Mouse (Mus musculus) MEL (cell line): ENCODE data around the gene Herc1. TPM values are rescaled to one million over a fixed set of nuclear protein-coding genes. Genes with fewer than 3 reads are reported as not detected.

Experiments used
- DNase-seq: peaks from one replicate; pipeline ENCODE4 v3.0.0; 2011; ENCODE audit warnings: low read depth, low spot score
- H3K27ac ChIP-seq: 2 replicates; pipeline ENCODE4 v1.5.1; 2012; ENCODE audit warnings: low read depth, mild to moderate bottlenecking, control low read depth, low read length, moderate library complexity; ENCODE audit not compliant: control insufficient read depth
- H3K27me3 ChIP-seq, 2 experiments: fragments of 150-350 bp in 1 of 2; sonication (generic) in 1 of 2; 2 replicates each; pipeline ENCODE4 v1.6.1; 2012; ENCODE audit warnings: low read length in 2 of 2, mild to moderate bottlenecking in 2 of 2, improper control_type of control experiment in 1 of 2, moderate library complexity in 1 of 2; ENCODE audit not compliant: insufficient read depth in 2 of 2, control insufficient read depth in 1 of 2
- H3K36me3 ChIP-seq, 2 experiments: 2 replicates each; pipeline ENCODE4 v1.6.1; 2012 to 2014; ENCODE audit warnings: low read length in 2 of 2, improper control_type of control experiment in 1 of 2, inconsistent platforms in 1 of 2, mild to moderate bottlenecking in 1 of 2; ENCODE audit not compliant: insufficient read depth in 2 of 2, control insufficient read depth in 1 of 2
- H3K4me1 ChIP-seq, 2 experiments: fragments of 150-350 bp in 1 of 2; sonication (generic) in 1 of 2; 2 replicates each; pipeline ENCODE4 v1.6.1; 2012; ENCODE audit warnings: low read length in 2 of 2, improper control_type of control experiment in 1 of 2, mild to moderate bottlenecking in 1 of 2; ENCODE audit not compliant: insufficient read depth in 2 of 2, control insufficient read depth in 1 of 2
- H3K4me3 ChIP-seq, 2 experiments: fragments of 150-350 bp in 1 of 2; sonication (generic) in 1 of 2; 2 replicates each; pipeline ENCODE4 v1.5.1; 2012; ENCODE audit warnings: low read depth in 2 of 2, low read length in 2 of 2, mild to moderate bottlenecking in 2 of 2, moderate library complexity in 2 of 2, control low read depth in 1 of 2, improper control_type of control experiment in 1 of 2; ENCODE audit not compliant: control insufficient read depth in 1 of 2, insufficient read depth in 1 of 2
- H3K79me2 ChIP-seq: 2 replicates; pipeline ENCODE4 v1.6.1; 2012; ENCODE audit warnings: mild to moderate bottlenecking, low read length, moderate library complexity; ENCODE audit not compliant: control insufficient read depth, poor library complexity, insufficient read depth
- H3K9ac ChIP-seq: 2 replicates; pipeline ENCODE4 v1.6.1; 2012; ENCODE audit warnings: low read depth, mild to moderate bottlenecking, control low read depth, low read length, moderate library complexity; ENCODE audit not compliant: control insufficient read depth, poor library complexity, severe bottlenecking
- H3K9me3 ChIP-seq: fragments of 150-350 bp; sonication (generic); replicated peaks from 2 replicates; pipeline ENCODE4 v1.6.1; 2012; ENCODE audit warnings: mild to moderate bottlenecking, low read length, improper control_type of control experiment, moderate library complexity; ENCODE audit not compliant: insufficient read depth
- BHLHE40 ChIP-seq: IDR thresholded peaks from 2 replicates; pipeline ENCODE4 v1.6.1; 2012; ENCODE audit warnings: low read depth, mild to moderate bottlenecking, inconsistent platforms, low read length, improper control_type of control experiment, borderline replicate concordance
- CHD1 ChIP-seq: IDR thresholded peaks from 2 replicates; pipeline ENCODE4 v1.6.1; 2012; ENCODE audit warnings: low read depth, mild to moderate bottlenecking, inconsistent platforms, low read length, improper control_type of control experiment
- CHD2 ChIP-seq: IDR thresholded peaks from 2 replicates; pipeline ENCODE4 v1.6.1; 2011; ENCODE audit warnings: low read length, improper control_type of control experiment
- CTCF ChIP-seq, 3 experiments: IDR thresholded peaks in 2 of 3; conservative IDR thresholded peaks in 1 of 3; 2 replicates each; pipeline ENCODE4 v1.5.1; 2011 to 2012; ENCODE audit warnings: low read length in 3 of 3, low read depth in 2 of 3, mild to moderate bottlenecking in 2 of 3, improper control_type of control experiment in 1 of 3, inconsistent platforms in 1 of 3, mixed read lengths in 1 of 3, moderate library complexity in 1 of 3; ENCODE audit not compliant: control insufficient read depth in 1 of 3, insufficient read depth in 1 of 3, poor library complexity in 1 of 3, severe bottlenecking in 1 of 3
- ELF1 ChIP-seq: IDR thresholded peaks from 2 replicates; pipeline ENCODE4 v1.6.1; 2014; ENCODE audit warnings: low read depth, mild to moderate bottlenecking, inconsistent platforms, low read length, improper control_type of control experiment, moderate library complexity
- EP300 ChIP-seq, 2 experiments: IDR thresholded peaks; 2 replicates each; pipeline ENCODE4 v1.6.1; 2011; ENCODE audit warnings: improper control_type of control experiment in 2 of 2, low read length in 2 of 2, low read depth in 1 of 2, mild to moderate bottlenecking in 1 of 2
- ETS1 ChIP-seq: IDR thresholded peaks from 2 replicates; pipeline ENCODE4 v1.6.1; 2012; ENCODE audit warnings: low read depth, mild to moderate bottlenecking, inconsistent platforms, low read length, improper control_type of control experiment, moderate library complexity
- GABPA ChIP-seq: IDR thresholded peaks from 2 replicates; pipeline ENCODE4 v1.6.1; 2012; ENCODE audit warnings: low read depth, mild to moderate bottlenecking, inconsistent platforms, low read length, improper control_type of control experiment, moderate library complexity
- GATA1 ChIP-seq: IDR thresholded peaks from 2 replicates; pipeline ENCODE4 v1.6.1; 2011; ENCODE audit warnings: low read depth, low read length, improper control_type of control experiment
- JUND ChIP-seq: IDR thresholded peaks from 2 replicates; pipeline ENCODE4 v1.6.1; 2011; ENCODE audit warnings: low read depth, mild to moderate bottlenecking, improper control_type of control experiment, low read length
- KAT2A ChIP-seq: conservative IDR thresholded peaks from 2 replicates; pipeline ENCODE4 v1.6.1; 2012; ENCODE audit warnings: low read depth, low read length, improper control_type of control experiment, inconsistent platforms
- MAFK ChIP-seq: IDR thresholded peaks from 2 replicates; pipeline ENCODE4 v1.6.1; 2011; ENCODE audit warnings: low read depth, mild to moderate bottlenecking, low read length, improper control_type of control experiment, borderline replicate concordance
- MAX ChIP-seq: IDR thresholded peaks from 2 replicates; pipeline ENCODE4 v1.6.1; 2011; ENCODE audit warnings: low read length, improper control_type of control experiment
- MAZ ChIP-seq: IDR thresholded peaks from 2 replicates; pipeline ENCODE4 v1.6.1; 2012; ENCODE audit warnings: low read depth, mild to moderate bottlenecking, inconsistent platforms, low read length, improper control_type of control experiment
- MXI1 ChIP-seq: IDR thresholded peaks from 2 replicates; pipeline ENCODE4 v1.6.1; 2011; ENCODE audit warnings: mild to moderate bottlenecking, low read depth, low read length, improper control_type of control experiment
- MYC ChIP-seq: IDR thresholded peaks from 2 replicates; pipeline ENCODE4 v1.6.1; 2011; ENCODE audit warnings: low read depth, mild to moderate bottlenecking, low read length, improper control_type of control experiment, moderate library complexity
- NRF1 ChIP-seq: IDR thresholded peaks from 2 replicates; pipeline ENCODE4 v1.6.1; 2014; ENCODE audit warnings: low read depth, mild to moderate bottlenecking, inconsistent platforms, low read length, improper control_type of control experiment, moderate library complexity; ENCODE audit not compliant: poor library complexity, insufficient read depth, severe bottlenecking
- POLR2AphosphoS5 ChIP-seq: IDR thresholded peaks from 2 replicates; pipeline ENCODE4 v1.6.1; 2012; ENCODE audit warnings: low read depth, borderline replicate concordance, mild to moderate bottlenecking, inconsistent platforms, low read length, moderate library complexity, mixed read lengths
- RCOR1 ChIP-seq: IDR thresholded peaks from 2 replicates; pipeline ENCODE4 v1.6.1; 2012; ENCODE audit warnings: low read depth, mild to moderate bottlenecking, inconsistent platforms, low read length, improper control_type of control experiment
- SIN3A ChIP-seq: IDR thresholded peaks from 2 replicates; pipeline ENCODE4 v1.6.1; 2012; ENCODE audit warnings: low read length, improper control_type of control experiment, inconsistent platforms
- TAL1 ChIP-seq: IDR thresholded peaks from 2 replicates; pipeline ENCODE4 v1.6.1; 2012; ENCODE audit warnings: mild to moderate bottlenecking, inconsistent platforms, low read length, moderate library complexity, mixed read lengths
- TCF12 ChIP-seq: IDR thresholded peaks from 2 replicates; pipeline ENCODE4 v1.6.1; 2014; ENCODE audit warnings: low read depth, mild to moderate bottlenecking, inconsistent platforms, low read length, improper control_type of control experiment, moderate library complexity
- ZC3H11A ChIP-seq: IDR thresholded peaks from 2 replicates; pipeline ENCODE4 v1.6.1; 2012; ENCODE audit warnings: low read depth, mild to moderate bottlenecking, inconsistent platforms, low read length, improper control_type of control experiment
- ZMIZ1 ChIP-seq: IDR thresholded peaks from 2 replicates; pipeline ENCODE4 v1.6.1; 2012; ENCODE audit warnings: low read depth, mild to moderate bottlenecking, inconsistent platforms, low read length, improper control_type of control experiment, moderate library complexity
- polyA plus RNA-seq, 2 experiments: library from polyadenylated mRNA; stranded (reverse) in 1 of 2; unstranded in 1 of 2; fragments of >175 nt in 1 of 2; fragments of >200 nt in 1 of 2; gene quantifications; 2 replicates each; pipeline versions ENCODE4 v1.2.1 to v1.2.4; 2012; ENCODE audit warnings: low replicate concordance in 2 of 2, low read depth in 1 of 2; ENCODE audit not compliant: insufficient read length in 2 of 2, insufficient read depth in 1 of 2, missing spikeins in 1 of 2
- total RNA-seq: library from RNA; depleted of rRNA; stranded (reverse); fragments of 300-350 nt; gene quantifications from 2 replicates; pipeline ENCODE4 v1.2.3, GENCODE M21; 2012

Herc1 gene
- total and polyA plus RNA-seq, 3 experiments, result 22.7 to 28.8 (median 23.2) TPM

- H3K4me3 ChIP-seq, result no peak overlapping the region
Measured at GRCm38 (mm10) chr9:66505141-66505917, 155.1 kb downstream of the Herc1 start.

GRCm38 (mm10) chr9:66506011-66506410 is 155.8 kb downstream of the Herc1 start:
- no peak for TF ChIP-seq CHD1

More at GRCm38 (mm10) chr9:66505141-66505917, 155.1 kb downstream of the Herc1 start:
- peak; percentile 93 for DNase-seq
- H3K9ac ChIP-seq, result no peak overlapping the region
- TF ChIP-seq MYC (0 out of 2 replicates have a peak, but pooled peaks have one; percentile 58), ELF1 (0 out of 2 replicates have a peak, but pooled peaks have one; percentile 13), RCOR1 (peak; percentile 91), MXI1 (peak; percentile 53), TAL1 (peak; percentile 98), JUND (no peak), BHLHE40 (peak; percentile 76; the same call in 1 of the 2 replicates), MAZ (peak; percentile 89; the same call in 1 of the 2 replicates), KAT2A (no peak), EP300 (IDR thresholded peaks at IDR 0.05; ENCODE audit: low read depth in 1 of 2, low read length in 2 of 2) (peak; percentile 93 to 94), GABPA (no peak), ZMIZ1 (0 out of 2 replicates have a peak, but pooled peaks have one; percentile 32), MAX (0 out of 2 replicates have a peak, but pooled peaks have one; percentile 38), CHD2 (no peak), MAFK (0 out of 2 replicates have a peak, but pooled peaks have one; percentile 46), POLR2AphosphoS5 (no peak), GATA1 (peak; percentile 93), ETS1 (peak; percentile 69; the same call in 1 of the 2 replicates), TCF12 (peak; percentile 95), ZC3H11A (no peak), NRF1 (no peak), CTCF (IDR thresholded peaks at IDR 0.05 in 2 of 3, conservative IDR thresholded peaks at IDR 0.05 in 1 of 3; ENCODE audit: control insufficient read depth in 1 of 3, insufficient read depth in 1 of 3, low read depth in 2 of 3, low read length in 3 of 3, poor library complexity in 1 of 3, severe bottlenecking in 1 of 3) (no peak), SIN3A (peak; percentile 62)
- TF ChIP-seq, all 39 proteins: peak for 15
- peaks cover 26 to 38% of the 10 kb centered on the region in 2 experiments for H3K4me1 ChIP-seq
- no peaks in the 10 kb centered on the region for H3K9me3 ChIP-seq
- H3K79me2 ChIP-seq, result no peaks in the 10 kb centered on the region
- no peaks in the 10 kb centered on the region for H3K27me3 ChIP-seq
- peaks cover 14 to 43% of the 10 kb centered on the region in 2 experiments for H3K36me3 ChIP-seq
- peak overlapping the region; percentile 78 for H3K27ac ChIP-seq

More at GRCm38 (mm10) chr9:66506011-66506410, 155.8 kb downstream of the Herc1 start:
- peaks cover 13 to 47% of the 10 kb centered on the region in 2 experiments; a peak in 3 of 4 replicates for H3K36me3 ChIP-seq
- 0 out of 2 replicates have a peak overlapping the region, but pooled peaks have one; percentile 16 for H3K9ac ChIP-seq
- H3K4me3 ChIP-seq, result no peak overlapping the region
- no peaks in the 10 kb centered on the region for H3K27me3 ChIP-seq
- no peaks in the 10 kb centered on the region for H3K79me2 ChIP-seq
- peak overlapping the region; percentile 78 for H3K27ac ChIP-seq
- DNase-seq, result no peak
- no peaks in the 10 kb centered on the region for H3K9me3 ChIP-seq
- peaks cover 26 to 41% of the 10 kb centered on the region in 2 experiments for H3K4me1 ChIP-seq
